Mouse (Mus musculus) adrenal gland, postnatal 25 days (tissue): ENCODE data around the gene Nol9. TPM values are rescaled to one million over a fixed set of nuclear protein-coding genes. Genes with fewer than 3 reads are reported as not detected.

ENCODE experiments used
- DNase-seq: peaks from one replicate; pipeline ENCODE4 v3.0.0; 2021; ENCODE audit warnings: mixed read lengths
- total RNA-seq: library from RNA; stranded (reverse); gene quantifications from 2 replicates; pipeline ENCODE4 v1.2.3, GENCODE M21; 2021

Nol9 gene
- total RNA-seq, 1 experiment from 2014 or later: 26.6 TPM

- DNase-seq: no peak
Measured at GRCm38 (mm10) chr4:152062390-152063110, 23.4 kb downstream of the Nol9 start.

DNA sequence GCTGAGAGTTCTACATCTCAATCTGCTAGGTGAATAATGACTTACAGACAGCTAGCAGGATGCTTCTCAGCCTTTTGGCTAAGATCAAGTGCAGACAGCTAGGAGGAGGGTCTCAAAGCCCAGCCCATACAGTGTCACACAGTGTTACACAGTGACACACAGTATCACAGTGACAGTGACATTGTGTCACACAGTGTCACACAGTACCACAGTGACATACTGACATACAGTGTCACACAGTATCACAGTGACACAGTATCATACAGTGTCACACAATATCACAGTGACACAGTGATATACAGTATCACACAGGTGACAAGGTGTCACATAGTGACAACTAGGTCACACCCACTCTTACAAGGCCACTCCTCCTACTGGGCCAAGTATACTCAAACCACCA, 28.2 kb downstream of the Nol9 start:
- no peak for DNase-seq

- no peak for DNase-seq
Measured at GRCm38 (mm10) chr4:152068166-152068724, 29.1 kb downstream of the Nol9 start.

DNA sequence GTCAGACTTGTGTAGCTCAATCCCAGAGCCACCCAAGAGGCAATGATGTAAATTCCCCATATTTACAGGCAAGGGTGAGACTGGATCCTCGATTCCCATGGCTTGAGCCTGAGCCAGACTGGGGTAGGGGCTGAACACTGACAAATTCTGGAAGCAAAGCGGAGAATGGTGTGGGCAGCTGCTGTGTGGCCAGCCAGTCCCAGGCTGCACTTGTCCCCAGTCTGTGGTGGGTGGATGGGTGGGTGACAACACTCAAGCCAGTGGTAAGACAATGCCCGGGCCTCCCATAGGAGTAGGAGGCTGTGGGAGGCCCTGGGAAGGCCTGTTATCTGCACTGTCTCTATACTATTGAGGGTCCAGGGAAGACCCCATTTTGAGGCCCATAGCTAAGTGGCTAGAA, 30.1 kb downstream of the Nol9 start:
- DNase-seq: no peak

- DNase-seq: no peak
Measured at GRCm38 (mm10) chr4:152070494-152071396, 31.6 kb downstream of the Nol9 start.

DNA sequence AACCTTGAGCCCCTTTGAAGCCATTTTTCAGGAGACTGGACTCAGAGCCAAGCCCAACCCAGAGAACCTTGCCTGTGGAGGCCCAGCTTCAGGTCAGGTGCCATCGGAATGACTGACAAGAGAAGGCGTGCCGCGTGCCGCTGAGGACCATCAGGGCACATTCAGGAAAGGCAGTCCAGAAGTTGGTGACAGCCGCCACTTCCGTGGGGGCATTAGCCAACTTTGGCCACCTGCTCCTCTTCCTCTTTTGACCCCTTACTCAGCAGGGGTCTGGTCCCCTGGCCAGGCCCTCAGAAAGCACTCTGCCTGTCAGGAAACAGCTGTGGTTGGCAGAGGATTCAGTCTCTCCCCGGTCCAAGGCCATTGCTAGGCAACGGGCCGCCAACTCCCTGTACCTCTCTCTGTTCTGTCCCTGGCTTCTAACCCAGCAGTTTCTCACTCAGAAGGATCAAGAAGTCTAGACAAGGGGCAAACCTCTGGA, 33.0 kb downstream of the Nol9 start, which contains the start of gene Plekhg5:
Plekhg5 (plus strand) TSS at position 378 of the 481 bp plus-strand sequence.
- DNase-seq: peak; percentile 62

GRCm38 (mm10) chr4:152072655-152073054, 33.5 kb downstream of the Nol9 start:
- no peak for DNase-seq

DNA sequence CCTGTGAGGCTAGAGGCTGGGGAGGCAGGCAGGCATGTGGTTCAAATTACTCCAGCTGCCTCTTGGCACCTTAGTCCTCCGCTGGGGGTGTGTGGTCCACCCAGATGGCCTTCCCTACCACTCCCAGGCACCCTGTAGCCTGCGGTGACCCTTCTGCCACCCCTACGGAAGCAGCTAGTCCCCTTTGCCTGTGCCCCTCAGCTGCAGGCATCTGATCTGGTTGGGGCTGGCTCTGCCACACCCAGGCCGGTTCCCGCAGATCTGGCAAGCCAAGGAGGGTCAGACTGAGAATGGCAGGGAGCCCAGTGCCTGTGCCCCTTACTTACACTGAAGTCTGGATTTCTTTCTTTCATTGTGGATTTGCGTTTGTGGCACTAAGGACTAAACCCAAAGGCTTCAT, 34.6 kb downstream of the Nol9 start:
- DNase-seq: no peak

GRCm38 (mm10) chr4:152074548-152074947, 35.4 kb downstream of the Nol9 start:
- no peak for DNase-seq

GRCm38 (mm10) chr4:152077191-152077590, 38.1 kb downstream of the Nol9 start:
- no peak for DNase-seq

DNA sequence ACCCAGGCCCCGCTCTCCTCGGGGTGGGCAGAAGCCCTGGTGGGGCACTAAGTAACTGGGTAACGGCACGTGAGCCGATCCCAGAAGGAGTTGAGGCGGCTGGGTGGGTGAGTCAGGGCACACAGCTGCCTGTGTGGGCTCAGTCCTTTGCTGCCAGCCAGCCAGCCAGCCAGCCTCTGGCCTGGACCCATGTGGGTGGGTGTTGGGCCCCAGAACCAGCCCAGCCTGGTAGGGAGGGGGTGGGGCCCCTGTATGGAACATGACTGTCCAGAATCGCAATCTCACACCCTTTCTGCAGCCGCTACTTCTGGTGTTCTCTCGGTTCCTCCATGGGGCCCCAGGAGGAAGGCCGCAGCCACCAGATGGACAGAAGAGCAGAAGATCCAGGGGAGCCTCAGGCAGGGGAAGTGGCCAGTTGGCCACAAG, 39.0 kb downstream of the Nol9 start:
- DNase-seq: no peak

DNA sequence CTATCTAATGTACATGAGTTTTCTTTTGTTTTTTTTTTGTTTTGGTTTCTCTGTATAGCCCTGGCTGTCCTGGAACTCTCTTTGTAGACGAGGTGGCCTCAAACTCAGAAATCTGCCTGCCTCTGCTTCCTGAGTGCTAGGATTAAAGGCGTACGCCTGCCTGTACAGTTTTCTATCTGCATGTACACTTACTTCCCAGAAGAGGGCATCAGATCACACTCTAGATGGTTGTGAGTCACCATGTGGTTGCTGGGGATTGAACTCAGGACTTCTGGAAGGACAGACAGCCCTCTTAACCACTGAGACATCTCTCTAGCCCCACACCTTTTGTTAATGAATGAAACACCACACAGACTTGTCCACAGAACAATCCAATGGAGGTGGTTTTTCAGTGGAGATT, 40.1 kb downstream of the Nol9 start:
- DNase-seq: no peak

DNA sequence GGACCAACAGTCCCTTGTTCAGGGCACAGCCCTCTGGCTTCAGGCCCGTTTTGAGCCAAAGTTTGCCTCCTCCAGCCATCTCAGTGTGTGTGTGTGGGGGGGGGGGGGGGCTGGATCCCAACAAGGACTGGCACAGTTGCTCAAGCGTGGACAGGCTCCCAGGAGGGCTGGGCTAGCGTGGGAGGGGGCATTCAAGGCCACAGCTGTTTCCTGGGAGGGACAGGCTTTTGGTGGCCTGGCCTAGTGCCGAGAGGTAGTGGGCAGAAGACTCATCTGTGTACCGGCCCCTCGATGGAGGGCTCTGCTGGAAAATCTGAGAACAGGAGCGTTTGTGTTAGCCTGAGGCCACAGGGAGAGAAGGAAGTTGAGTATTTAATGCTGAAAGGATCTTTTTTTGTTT, 40.8 kb downstream of the Nol9 start:
- no peak for DNase-seq

DNA sequence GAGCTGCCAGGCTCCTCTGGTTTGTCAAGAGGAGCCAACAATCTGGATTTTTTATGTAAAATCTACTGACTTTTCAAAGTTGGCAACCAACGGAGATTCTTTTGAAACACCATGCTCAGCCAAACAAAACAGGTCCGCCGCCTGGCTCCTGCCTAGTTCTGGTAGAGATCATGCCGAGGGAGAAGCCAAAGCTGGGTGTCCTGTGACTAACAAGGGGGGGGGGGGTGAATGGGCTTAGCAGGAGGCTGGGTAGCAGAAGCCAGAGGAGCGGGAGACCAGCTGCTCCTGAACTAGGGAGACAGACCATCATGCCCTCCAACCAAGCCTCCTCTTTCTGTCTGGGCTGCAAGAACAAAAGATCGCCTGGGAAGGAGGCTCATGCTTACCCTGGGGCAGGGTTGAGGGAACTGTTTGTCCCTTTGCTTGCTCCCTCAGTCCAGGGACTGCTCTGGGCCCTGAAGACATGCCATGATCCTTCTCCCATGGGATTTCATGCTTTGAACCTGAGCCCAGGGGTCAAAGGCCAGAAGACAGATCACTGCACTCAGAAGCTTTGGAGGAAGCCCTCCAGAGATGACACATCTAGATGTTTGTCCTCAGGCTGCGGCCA, 44.6 kb downstream of the Nol9 start:
- no peak for DNase-seq

DNA sequence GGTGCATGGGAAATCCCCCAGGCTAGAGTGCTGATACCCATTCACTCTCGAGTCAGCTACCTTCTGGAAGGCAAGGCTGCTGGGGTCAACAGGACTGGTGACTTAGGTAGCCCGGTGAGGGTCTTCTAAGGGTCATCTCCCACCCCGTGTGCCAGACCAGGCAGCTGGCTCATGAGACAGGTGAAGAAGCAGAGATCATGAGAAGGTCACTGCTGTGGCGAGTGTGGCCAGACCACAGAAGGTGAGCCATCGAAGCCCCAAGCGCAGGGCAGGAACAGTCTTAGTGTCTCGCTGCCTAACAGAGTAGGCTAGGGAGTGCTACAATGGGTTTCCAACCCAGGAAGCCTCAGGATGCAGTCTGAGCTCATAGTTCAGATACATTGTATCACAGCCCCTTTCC, 45.5 kb downstream of the Nol9 start:
- no peak for DNase-seq

DNA sequence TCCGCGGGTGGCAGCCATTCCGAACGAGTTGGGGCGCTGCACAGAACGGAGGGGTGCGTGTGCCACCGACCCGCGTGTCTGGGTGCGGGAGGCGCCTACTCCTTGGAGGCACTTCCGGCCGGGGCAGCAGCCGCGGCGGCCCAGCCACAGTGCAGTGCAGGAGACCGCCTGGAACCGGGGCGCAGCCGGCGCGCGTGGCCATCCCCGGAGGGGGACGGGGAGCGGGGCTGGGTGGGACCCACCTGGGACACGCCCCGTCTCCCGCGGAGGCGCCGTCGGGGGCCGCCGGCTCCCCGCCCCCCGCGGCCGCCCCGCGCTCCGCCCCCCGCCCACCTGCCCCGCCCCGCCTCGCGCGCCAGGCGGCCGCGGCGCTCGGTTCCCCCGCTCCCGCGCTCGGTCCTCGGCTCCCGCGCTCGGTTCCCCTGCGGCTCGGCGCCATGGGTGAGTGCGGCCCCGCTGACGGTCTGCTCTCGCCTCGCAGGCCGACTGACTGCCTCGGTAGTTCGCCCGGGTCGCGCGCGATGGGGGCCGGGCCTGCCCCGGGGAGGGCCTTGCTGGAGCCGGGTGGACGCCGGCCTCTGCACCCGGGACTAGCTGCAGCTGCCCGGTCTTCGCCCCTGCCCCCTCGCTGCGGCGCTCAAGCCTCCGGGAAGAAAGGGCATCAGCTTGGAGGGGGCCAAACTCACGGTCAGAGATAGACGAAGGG, 47.5 kb downstream of the Nol9 start:
- DNase-seq: peak; percentile 80

DNA sequence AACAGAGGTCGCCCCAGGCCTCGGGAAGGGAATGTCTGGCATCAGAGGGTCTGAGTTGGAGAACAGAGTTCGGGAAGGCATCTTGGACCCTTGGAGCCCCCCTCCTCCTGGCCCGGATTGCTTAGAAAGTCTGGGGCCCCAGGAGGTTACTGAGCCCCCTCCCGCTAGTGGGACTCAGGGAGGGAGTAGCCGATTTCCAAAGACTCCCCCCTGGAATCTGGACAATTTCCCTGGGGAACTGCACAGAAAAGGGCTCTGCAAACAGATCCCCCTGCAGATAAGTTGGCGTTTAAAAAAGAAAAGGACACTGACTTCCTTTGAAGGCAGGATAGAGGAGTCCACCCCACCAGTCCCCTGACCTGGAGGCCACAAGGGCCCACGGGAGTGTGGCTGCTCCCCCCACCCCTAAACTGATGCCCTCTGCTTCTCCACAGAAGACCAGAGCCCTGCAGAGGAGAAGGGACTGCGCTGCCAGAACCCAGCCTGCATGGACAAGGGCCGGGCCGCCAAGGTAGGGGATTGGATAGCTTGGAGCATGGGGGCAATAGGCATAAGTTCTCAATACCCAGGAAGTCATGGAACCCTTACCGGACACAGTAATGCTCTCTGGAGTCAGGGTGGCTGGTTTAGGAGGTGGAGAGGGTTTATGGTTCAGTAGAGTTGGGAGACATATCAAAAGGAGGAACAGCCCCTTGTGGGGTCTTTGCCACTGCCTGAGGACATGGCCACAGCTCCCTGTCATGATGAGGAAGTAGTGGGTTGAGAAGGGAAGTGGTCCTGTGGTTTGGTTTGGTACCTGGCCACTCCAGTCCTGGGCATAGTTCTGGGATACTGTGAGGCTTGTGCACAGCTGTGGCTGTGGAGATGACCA, 48.3 kb downstream of the Nol9 start:
- DNase-seq: no peak

GRCm38 (mm10) chr4:152088133-152088532, 49.0 kb downstream of the Nol9 start:
- DNase-seq: peak; percentile 37

- no peak for DNase-seq
Measured at GRCm38 (mm10) chr4:152088556-152089120, 49.5 kb downstream of the Nol9 start.

GRCm38 (mm10) chr4:152090191-152090590, 51.1 kb downstream of the Nol9 start:
- no peak for DNase-seq
